Mouse (Mus musculus): ENCODE data around the gene Dctn3.
"Not testable (repeated sequence)": the region's sequence is repeated elsewhere in the genome, so short reads cannot be mapped to it uniquely, and the experiment has no call there.

The Dctn3 gene

GRCm38 (mm10) chr4:41698421-41699016 is 24.5 kb downstream of the Dctn3 start:
- not testable (repeated sequence) for DNase-seq (ENCODE audit: low spot score in 2 of 2)

GRCm38 (mm10) chr4:41696930-41697841 is 25.8 kb downstream of the Dctn3 start, which contains the start of gene Cntfr:
TSS of gene Cntfr (minus strand) at chr4:41697089.
- peak in 1 of 2 experiments; percentile 84 for DNase-seq (ENCODE audit: low spot score in 2 of 2)

GRCm38 (mm10) chr4:41696452-41696851 is 26.5 kb downstream of the Dctn3 start:
- not testable (repeated sequence) for DNase-seq (ENCODE audit: low spot score in 2 of 2)

GRCm38 (mm10) chr4:41695800-41696199 is 27.2 kb downstream of the Dctn3 start:
- DNase-seq (ENCODE audit: low spot score in 2 of 2): not testable (repeated sequence)

- DNase-seq (ENCODE audit: low spot score in 2 of 2): not testable (repeated sequence)
Observed at GRCm38 (mm10) chr4:41693511-41693910, 29.5 kb downstream of the Dctn3 start.

GRCm38 (mm10) chr4:41690014-41690413 is 33.0 kb downstream of the Dctn3 start:
- not testable (repeated sequence) for DNase-seq (ENCODE audit: low spot score in 2 of 2)

GRCm38 (mm10) chr4:41688562-41688961 is 34.4 kb downstream of the Dctn3 start:
- DNase-seq (ENCODE audit: low spot score in 2 of 2): not testable (repeated sequence)

GRCm38 (mm10) chr4:41685882-41686492 is 37.0 kb downstream of the Dctn3 start:
- not testable (repeated sequence) for DNase-seq (ENCODE audit: low spot score in 2 of 2)

GRCm38 (mm10) chr4:41684931-41685453 is 38.0 kb downstream of the Dctn3 start:
- not testable (repeated sequence) for DNase-seq (ENCODE audit: low spot score in 2 of 2)

GRCm38 (mm10) chr4:41684131-41684930 is 38.6 kb downstream of the Dctn3 start:
- DNase-seq (ENCODE audit: low spot score in 2 of 2): not testable (repeated sequence)

- DNase-seq (ENCODE audit: low spot score in 2 of 2): not testable (repeated sequence)
Observed at GRCm38 (mm10) chr4:41683303-41683702, 39.7 kb downstream of the Dctn3 start.

- no peak for DNase-seq (ENCODE audit: low spot score in 2 of 2)
Observed at GRCm38 (mm10) chr4:41682789-41683188, 40.2 kb downstream of the Dctn3 start.

GRCm38 (mm10) chr4:41681947-41682346 is 41.0 kb downstream of the Dctn3 start:
- DNase-seq (ENCODE audit: low spot score in 2 of 2): no peak

- DNase-seq (ENCODE audit: low spot score in 2 of 2): no peak
Observed at GRCm38 (mm10) chr4:41681176-41681575, 41.8 kb downstream of the Dctn3 start.

GRCm38 (mm10) chr4:41679291-41679690 is 43.7 kb downstream of the Dctn3 start:
- DNase-seq (ENCODE audit: low spot score in 2 of 2): no peak

GRCm38 (mm10) chr4:41678863-41679262 is 44.1 kb downstream of the Dctn3 start:
- DNase-seq (ENCODE audit: low spot score in 2 of 2): no peak

GRCm38 (mm10) chr4:41677006-41677629 is 45.9 kb downstream of the Dctn3 start:
- peak in 1 of 2 experiments; percentile 62 for DNase-seq (ENCODE audit: low spot score in 2 of 2)

GRCm38 (mm10) chr4:41676248-41677005 is 46.5 kb downstream of the Dctn3 start:
- no peak for DNase-seq (ENCODE audit: low spot score in 2 of 2)

GRCm38 (mm10) chr4:41673186-41673585 is 49.8 kb downstream of the Dctn3 start:
- DNase-seq (ENCODE audit: low spot score in 2 of 2): no peak

GRCm38 (mm10) chr4:41672522-41672963 is 50.4 kb downstream of the Dctn3 start:
- DNase-seq (ENCODE audit: low spot score in 2 of 2): no peak
